Mouse (Mus musculus) ovary, adult 10 weeks (tissue): ENCODE results near the gene Gm47189. TPM values are rescaled to one million over a fixed set of nuclear protein-coding genes. Genes with fewer than 3 reads are reported as not detected.

Source experiments
- polyA plus RNA-seq: library from polyadenylated mRNA; stranded (reverse); fragments of 350-450 nt; fragmentation: Illumina TruSeq; extraction: RNeasy Lipid Tissue Mini Kit (QIAGEN cat#74804); gene quantifications from one replicate; pipeline ENCODE4 v1.2.3, GENCODE M21; 2014

Gene Gm47189
- not detected for polyA plus RNA-seq

DNA sequence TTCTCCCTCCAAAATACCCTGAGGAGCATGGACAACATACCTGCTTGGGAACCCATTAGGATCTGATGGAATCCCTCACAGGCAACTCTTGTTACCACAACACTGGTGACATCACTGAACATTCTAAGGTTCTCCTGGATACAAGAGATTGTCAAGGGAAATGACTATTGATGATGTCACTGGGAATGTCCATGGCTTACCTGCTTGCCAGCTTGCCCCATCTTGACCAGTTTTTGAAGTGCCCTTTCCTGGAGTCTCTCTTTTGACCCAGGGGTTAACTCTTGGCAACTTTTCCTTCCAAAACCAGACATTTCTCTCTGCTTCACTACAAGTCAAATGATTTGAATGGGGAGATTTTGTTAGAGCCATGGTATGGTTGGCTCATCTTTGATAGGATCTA lies at the start of gene Gm47189:
Gene Gm47189 (minus strand): TSS at position 101 of the 400 bp plus-strand sequence.

GRCm38 (mm10) chr14:41750514-41750913 lies 21.7 kb downstream of the Gm47189 start, which contains the start of gene Gm7929:
Gm7929 (minus strand) TSS chr14:41750614.

Other genes with a start within 250 kb of the Gm47189 start
- gene Gm7970, start 216.9 kb downstream of the Gm47189 start, polyA plus RNA-seq = not detected
- gene 1700049E17Rik2, start 199.2 kb downstream of the Gm47189 start, polyA plus RNA-seq = not detected
- not detected for gene Gm3072, start 147.8 kb downstream of the Gm47189 start, polyA plus RNA-seq
- not detected for gene Gm3676, start 126.0 kb downstream of the Gm47189 start, polyA plus RNA-seq
- gene Gm8068, start 70.6 kb downstream of the Gm47189 start, polyA plus RNA-seq = not detected
- not detected for gene Gm7929, start 21.8 kb downstream of the Gm47189 start, polyA plus RNA-seq
- gene Gm7980, start 134.8 kb upstream of the Gm47189 start, polyA plus RNA-seq = not detected
- gene 1700049E17Rik1, start 152.5 kb upstream of the Gm47189 start, polyA plus RNA-seq = not detected
- gene 1700024B05Rik, start 171.6 kb upstream of the Gm47189 start, polyA plus RNA-seq = 0.31 TPM
- gene Gm6401, start 195.5 kb upstream of the Gm47189 start, polyA plus RNA-seq = not detected
- gene Gm3543, start 210.9 kb upstream of the Gm47189 start, polyA plus RNA-seq = not detected